Mouse (Mus musculus) liver (tissue): ENCODE results near the gene Caprin2.
"Not testable (repeated sequence)": the region's sequence is repeated elsewhere in the genome, so short reads cannot be mapped to it uniquely, and the experiment has no call there.

ENCODE experiments used
- DNase-seq: peaks from one replicate; pipeline ENCODE4 v3.0.0-alpha.2; 2020; ENCODE audit warnings: mixed read lengths

Caprin2 gene

DNA sequence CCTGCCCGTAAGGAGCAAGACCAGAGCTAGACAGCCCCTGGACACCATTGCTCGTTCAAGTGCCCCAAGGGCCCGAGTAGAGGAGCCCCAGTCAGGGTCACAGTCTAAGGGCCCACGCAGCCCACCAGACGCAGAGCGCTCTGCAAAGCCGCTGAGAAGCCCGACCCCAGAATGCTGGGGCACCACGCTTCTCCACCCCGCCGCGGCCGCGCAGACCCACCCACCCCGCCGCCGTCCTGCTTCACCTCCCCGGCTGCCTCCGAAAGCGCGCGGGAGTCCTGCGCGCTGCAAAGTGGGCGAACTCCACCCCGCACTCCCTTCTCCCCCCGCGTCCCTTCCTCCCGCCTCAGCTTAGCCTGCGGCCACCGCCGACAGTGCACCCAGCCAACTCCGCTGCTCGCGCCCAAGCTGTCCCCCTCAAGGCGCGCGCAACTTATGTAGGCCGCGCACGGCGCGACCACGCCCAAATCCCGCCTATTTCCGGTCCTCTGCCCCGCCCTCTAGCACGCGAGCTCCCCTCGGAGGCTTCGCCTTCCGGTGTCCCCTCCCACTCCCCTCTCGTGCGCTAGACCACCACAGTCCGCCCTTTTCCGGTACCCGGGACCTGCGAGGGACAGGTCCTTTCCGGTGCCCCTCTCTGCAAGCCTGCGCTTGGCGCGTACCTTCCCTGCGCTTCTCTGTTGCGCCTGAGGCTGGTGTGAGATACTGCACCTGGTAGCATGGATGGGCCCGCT, at the start of gene Caprin2:
Caprin2 (minus strand) TSS at position 465 of the 734 bp plus-strand sequence.
- peak; percentile 94 for DNase-seq

DNA sequence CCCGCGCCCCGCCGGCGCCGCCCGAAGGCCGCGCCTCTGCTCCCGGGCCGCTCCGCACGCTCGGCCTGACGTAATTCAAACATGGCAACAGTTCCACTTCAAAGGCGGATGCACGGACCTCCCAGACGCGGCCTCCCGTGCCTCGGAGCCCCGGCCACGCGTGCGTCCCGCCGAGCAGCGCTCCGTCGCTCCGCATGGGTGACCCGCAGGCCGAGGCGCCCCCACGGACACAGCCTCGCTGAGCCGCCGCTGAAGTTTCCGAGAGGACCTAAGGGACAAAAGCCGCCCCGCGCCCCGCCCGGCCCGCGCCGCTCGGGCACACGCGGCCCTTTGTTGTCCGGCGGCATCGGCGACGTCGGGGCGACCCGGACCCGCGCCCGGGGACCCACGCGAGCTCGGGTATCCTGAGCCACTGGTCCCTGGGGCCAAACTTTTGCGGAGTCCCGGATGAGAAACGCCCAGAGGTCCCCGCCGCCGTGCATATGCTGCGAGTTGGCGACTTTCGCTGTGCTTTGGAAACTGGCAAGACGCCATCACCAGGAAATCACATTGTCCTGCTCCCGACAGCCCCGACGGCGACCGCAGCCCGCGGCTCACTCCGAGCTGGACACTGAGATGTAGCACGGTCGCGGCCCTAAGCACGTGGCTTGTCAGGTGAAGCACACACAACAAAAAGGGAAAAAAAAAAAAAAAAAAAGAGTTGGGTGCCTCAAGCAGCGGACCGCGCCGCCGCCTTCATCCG, 48.9 kb upstream of the Caprin2 start:
- DNase-seq = peak; percentile 79

DNA sequence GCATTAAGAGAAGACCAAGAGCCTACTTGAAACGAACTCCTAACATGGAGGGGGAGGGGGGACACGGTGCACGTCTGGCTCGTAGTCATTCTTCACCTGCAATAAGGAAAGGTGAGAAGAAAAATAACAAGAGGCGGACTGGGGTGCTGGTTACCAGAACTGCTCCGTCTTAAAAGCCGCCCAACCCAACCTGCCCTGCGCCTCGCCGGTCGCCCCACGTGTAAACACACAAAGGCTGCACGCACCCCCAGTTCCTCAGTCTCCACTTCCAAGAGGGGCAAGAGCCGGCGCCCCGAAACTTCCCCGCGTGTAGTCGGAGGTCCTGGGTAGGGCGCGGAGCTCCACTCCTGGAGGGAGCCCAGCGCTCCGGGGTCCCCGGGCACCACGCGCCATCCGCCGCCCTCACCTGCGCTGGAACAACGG, 48.3 kb upstream of the Caprin2 start:
- DNase-seq = no peak

GRCm38 (mm10) chr6:148943695-148944094, 47.7 kb upstream of the Caprin2 start:
- DNase-seq = peak; percentile 8

DNA sequence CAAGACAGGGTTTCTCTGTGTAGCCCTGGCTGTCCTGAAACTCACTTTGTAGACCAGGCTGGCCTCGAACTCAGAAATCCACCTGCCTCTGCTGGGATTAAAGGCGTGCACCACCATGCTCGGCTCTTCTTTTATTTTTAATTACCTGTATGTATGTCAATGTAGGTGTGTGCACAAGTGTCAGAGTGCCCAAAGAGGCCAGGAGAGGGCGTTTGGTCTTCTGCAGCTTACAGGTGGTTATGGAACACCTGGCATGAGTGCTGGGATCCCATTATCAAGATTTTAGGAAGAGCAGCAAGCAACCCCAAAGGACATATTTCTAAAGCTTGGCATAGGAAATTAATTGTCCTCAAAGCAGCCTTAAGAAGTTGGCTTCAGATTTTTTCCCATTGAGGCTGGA, 46.4 kb upstream of the Caprin2 start:
- DNase-seq = no peak

- DNase-seq = no peak
These were observed 45.8 kb upstream of the Caprin2 start for GRCm38 (mm10) chr6:148941880-148942279.

DNA sequence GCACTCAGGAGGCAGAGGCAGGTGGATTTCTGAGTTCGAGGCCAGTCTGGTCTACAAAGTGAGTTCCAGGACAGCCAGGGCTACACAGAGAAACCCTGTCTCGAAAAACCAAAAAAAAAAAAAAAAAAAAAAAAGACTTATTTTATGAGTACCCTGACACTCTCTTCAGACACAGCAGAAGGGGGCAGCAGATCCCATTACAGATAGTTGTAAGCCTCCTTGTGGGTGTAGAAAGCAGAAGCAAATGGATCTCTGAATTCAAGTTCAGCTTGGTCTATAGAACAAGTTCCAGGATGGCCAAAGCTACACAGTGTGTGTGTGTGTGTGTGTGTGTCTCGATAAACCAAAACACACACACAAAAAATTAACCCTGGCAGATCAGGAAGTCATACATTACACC, 44.3 kb upstream of the Caprin2 start:
- DNase-seq = not testable (repeated sequence)

- DNase-seq = no peak
These were observed 41.7 kb upstream of the Caprin2 start for GRCm38 (mm10) chr6:148937693-148938092.

DNA sequence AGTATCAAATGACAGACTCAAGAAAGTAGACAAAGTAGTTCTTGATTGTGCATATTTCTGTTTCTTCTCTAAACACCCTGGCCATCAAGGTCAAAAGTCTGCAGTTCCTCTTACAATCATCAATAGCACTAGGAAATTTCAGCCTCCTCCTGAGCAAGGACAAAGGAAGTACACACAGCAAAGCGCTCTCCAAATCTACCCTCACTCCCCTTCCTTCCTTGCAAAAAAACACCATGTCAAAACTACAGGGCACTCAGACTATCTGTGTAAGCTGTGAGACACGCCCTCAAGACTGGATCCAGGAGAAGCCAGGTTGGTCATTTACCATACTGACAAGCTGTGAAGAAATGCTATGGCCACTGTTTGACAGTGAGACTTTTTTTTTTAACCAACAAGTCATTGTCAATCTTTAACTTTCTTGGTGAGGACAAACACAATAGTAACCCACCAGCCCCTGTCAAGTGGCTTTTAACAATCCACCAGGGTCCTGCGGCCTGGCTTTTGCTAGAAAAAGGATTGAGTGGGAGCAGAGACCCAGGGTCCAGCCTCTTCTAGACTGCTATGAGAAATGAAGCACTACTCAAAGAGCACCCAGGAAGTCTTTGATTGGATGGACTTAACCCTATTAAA, 39.0 kb upstream of the Caprin2 start:
- no peak for DNase-seq

- peak; percentile 59 for DNase-seq
These were observed 35.2 kb upstream of the Caprin2 start for GRCm38 (mm10) chr6:148931281-148931680.

DNA sequence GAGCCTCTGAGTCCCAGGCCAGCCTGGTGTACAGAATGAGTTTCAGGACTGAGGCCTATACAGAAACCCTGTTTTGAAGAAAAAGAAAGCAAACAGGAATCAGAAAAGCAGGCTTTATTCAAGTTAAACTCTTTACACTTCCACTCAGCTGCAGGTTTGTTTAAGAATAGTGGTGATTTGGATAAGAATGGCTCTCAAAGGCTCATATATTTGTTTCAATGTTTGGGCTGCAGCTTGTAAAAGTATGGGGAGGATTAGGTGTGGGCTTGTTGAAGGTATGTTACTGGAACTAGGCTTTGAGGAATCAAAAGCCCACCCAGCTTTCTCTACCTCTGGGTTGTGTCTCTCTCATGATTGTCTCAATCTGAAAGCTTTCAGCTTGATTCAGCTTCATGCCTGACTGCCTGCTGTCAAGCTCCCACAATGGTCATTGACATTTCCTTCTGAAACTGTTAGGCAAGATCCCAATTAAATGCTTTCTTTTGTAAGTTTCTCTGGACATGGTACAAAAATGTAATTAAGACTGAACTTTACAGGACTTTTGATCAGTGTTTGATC, 22.9 kb upstream of the Caprin2 start:
- DNase-seq = no peak

DNA sequence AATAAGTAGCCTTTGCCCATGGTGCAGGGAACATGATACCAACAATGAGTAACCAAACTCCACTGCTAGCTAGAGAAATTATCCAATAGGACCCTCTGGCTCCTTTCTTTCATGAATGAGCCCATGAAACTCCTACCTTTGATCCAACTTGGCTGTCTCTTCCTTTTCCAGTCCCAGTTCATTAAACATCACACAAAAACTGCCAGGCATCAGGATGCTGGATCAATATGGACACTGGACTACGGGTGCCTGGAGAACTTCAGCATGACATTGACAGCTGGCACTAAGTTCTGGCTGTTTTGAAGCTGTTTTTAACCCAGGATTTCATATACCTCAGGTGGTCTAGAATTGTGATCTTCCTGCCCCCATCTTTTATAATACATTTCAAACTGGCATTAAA, 21.6 kb upstream of the Caprin2 start:
- no peak for DNase-seq

DNA sequence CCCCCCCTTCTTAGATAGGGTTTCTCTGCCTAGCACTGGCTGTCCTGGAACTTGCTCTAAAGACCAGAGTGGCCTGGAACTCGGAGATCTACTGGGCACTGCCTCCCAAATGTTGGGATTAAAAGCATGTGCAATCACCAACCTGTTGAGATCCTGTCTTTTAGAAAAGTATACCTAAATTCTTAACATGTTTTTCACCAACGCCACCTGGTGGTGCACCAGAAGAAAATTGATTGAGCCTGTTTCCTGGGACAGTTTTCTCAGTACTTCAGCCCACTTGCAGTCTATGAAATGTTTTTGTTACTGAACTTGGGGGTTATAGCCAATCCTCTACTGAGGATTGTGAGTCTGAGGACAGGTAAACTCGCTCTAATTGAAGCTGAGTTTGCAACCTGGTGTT, 20.8 kb upstream of the Caprin2 start:
- DNase-seq = peak; percentile 50

DNA sequence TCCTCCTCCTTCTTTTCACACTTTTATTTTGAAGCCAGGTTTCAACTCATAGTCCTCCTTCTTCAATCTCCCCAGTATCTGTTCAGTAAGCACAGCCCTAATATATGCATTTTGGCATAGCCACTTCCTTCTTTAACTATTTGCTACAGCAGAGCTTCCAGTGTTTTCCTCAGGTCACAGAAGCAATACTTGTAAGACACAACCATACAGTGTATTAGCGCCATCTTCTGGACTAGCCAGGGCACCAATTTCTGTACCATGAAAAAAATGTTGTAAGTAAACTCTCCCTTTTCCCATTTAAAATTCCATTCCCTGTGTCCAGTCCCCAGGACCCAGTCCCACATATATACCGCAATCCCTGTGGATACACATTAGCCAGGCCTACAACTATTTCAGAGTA, 17.9 kb upstream of the Caprin2 start:
- DNase-seq = peak; percentile 38

DNA sequence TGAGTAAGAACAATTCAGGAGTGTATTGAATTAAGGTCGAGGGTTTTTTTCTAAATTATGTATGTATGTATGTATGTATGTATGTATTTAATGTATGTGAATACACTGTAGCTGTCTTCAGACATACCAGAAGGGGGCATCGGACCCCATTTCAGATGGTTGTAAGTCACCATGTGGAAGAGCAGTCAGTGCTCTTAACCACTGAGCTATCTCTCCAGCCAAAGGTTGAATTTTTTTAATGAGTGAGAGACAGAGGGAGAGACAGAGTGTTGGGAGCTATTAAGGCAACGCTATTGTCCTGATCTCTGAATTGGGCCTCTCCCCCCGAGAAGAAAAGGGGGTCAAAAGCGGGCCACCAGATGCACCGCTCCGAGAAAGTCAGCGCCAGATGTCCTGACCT, 15.9 kb upstream of the Caprin2 start:
- DNase-seq = not testable (repeated sequence)

GRCm38 (mm10) chr6:148906958-148907357, 10.9 kb upstream of the Caprin2 start:
- DNase-seq = no peak

DNA sequence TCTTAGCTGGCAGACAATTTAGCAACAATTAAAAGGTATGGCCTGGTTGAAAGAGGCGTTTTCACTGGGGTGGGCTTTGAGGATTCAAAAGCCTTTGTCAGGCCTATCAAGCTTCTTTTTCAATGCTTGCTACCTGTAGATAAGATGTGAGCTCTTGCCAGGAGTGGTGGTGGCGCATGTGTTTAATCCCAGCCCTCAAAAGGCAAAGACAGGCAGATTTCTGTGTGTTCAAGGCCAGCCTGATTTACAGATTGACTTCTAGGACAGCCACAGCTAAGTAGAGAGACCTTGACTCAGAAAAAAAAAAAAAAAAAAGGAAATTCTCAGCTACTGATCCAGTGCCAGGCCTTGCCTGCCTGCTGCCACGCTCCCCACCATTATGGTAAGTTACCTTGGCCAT, 6.7 kb upstream of the Caprin2 start:
- DNase-seq = no peak

GRCm38 (mm10) chr6:148896507-148896851, 442 bp upstream of the Caprin2 start:
- no peak for DNase-seq

- peak; percentile 6 for DNase-seq
These were observed 907 bp downstream of the Caprin2 start for GRCm38 (mm10) chr6:148894888-148895772.

GRCm38 (mm10) chr6:148873911-148874310, 22.1 kb downstream of the Caprin2 start:
- no peak for DNase-seq

- DNase-seq = no peak
These were observed 50.4 kb downstream of the Caprin2 start for GRCm38 (mm10) chr6:148845629-148846028.

- no peak for DNase-seq
These were observed 54.3 kb downstream of the Caprin2 start for GRCm38 (mm10) chr6:148841760-148842159.

DNA sequence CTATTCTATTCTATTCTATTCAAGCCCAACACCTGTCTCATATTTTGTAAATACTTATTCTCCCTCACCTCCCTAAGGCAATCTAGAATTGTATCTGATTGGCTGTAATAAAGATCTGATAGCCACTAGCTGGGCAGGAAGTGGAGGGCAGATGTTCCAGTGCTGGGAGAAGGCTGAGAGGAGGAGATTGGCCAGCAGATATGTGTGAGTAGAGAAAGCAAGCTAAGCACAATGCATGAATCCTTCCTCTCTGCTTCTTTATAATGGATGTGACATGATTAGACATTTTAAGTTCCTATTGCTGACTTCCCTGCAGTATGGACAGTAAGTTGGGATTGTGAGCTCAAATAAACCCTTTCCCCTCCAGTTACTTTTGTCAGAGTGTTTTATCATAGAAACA, 57.6 kb downstream of the Caprin2 start:
- DNase-seq = no peak
